Mouse (Mus musculus) thymus, adult 2 months (tissue): ENCODE measurements around the gene 1700037H04Rik.

Source experiments
- CTCF ChIP-seq: fragments of 200-500 bp; IDR thresholded peaks from 2 replicates; pipeline ENCODE4 v1.5.1; 2012; ENCODE audit warnings: mild to moderate bottlenecking, control low read depth, low read length, moderate library complexity, borderline replicate concordance; ENCODE audit not compliant: control insufficient read depth, poor library complexity, insufficient read depth; ENCODE audit errors: extremely low read depth
- POLR2A ChIP-seq: fragments of 200-500 bp; IDR thresholded peaks from 2 replicates; pipeline ENCODE4 v1.6.1; 2012; ENCODE audit warnings: mild to moderate bottlenecking, low read length, control low read depth, moderate library complexity; ENCODE audit not compliant: control insufficient read depth, poor library complexity, insufficient read depth; ENCODE audit errors: extremely low read depth

DNA sequence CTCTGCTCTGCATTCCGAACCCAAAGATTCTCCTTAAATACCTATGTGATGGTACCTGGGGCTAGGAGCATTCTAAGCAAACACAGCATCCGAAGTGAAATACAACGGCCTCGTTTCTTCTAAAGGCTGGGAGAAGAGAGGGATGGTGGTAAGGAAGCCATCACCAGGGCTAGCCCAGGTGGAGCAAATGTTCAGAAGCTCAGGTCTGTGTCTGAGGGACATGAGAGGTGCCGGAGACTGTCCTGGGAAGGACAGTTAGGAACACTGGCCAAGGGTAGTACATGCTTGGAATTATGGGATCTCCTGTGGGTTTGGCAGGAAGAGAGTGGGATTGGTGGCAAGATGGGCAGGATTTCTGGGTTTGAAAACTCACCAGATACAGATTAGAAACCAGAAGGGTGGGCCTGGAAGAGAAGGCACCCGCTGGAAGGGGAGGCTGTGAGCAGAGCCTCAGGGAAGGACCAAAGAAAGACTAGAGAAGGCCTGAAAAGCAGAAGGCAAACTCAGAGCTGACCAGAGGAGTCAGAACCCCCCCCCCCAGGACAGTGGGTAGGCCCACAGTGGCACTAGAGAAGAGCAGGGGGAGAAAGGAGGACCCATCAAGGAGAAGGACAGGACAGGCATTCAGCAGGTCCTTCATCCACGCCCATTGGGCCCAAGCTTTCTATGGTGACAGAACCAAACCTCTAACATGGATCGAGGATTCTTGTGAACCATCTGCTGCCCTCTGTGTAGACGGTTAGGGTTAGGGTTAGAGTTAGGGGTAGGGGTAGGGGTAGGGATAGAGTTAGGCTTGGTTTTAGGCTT lies 34.5 kb downstream of the 1700037H04Rik start:
- no peak for TF ChIP-seq POLR2A
- no peak for TF ChIP-seq CTCF
